Mouse (Mus musculus) urinary bladder, postnatal 14 days (tissue): ENCODE results near the gene Chst11.

Experiments used
- DNase-seq: peaks from one replicate; pipeline ENCODE4 v3.0.0; 2021; ENCODE audit warnings: low spot score

Gene Chst11

GRCm38 (mm10) chr10:83210122-83210521 is 224.8 kb downstream of the Chst11 start:
- DNase-seq = no peak

GRCm38 (mm10) chr10:83210968-83211583 is 225.8 kb downstream of the Chst11 start:
- DNase-seq = no peak

DNA sequence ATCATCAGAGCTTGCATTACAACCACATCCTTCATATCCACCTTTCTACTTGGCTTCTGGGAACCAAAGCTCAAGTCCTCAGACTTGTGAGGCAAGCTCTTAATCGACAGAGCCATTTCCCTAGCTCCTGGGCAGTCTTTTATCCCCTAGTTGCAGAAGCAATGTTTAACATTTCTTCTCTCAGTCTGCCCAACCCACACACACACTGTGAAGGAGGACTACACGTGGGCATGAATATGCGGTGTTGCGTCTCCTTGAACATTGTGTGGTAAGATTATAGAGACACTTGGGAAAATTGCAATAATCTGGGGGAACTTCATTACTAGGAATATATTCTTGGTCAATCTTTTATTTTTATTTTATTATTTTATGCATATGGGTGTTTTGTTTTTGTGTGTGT is 227.3 kb downstream of the Chst11 start:
- DNase-seq = no peak

GRCm38 (mm10) chr10:83215559-83215958 is 230.3 kb downstream of the Chst11 start:
- DNase-seq = no peak

DNA sequence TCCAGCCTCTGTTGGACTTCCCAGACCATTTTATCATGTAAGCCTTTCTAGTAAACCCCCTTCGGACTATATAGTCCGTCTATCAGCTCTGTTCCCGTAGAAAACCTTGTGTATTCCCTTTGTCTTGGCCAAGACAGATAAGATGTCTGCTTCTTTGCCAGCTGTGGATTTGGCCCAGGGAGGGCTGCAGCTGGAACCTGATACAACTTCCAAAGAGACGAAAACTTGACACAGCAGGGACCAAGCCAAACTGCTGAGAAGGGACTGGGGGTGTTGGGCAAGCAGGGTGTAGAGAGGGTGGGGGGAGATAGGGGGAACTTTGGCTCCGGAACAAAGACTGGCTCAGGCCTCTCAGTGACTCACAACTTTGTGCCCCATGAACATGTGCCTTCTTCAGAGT is 232.0 kb downstream of the Chst11 start:
- DNase-seq = peak; percentile 31

DNA sequence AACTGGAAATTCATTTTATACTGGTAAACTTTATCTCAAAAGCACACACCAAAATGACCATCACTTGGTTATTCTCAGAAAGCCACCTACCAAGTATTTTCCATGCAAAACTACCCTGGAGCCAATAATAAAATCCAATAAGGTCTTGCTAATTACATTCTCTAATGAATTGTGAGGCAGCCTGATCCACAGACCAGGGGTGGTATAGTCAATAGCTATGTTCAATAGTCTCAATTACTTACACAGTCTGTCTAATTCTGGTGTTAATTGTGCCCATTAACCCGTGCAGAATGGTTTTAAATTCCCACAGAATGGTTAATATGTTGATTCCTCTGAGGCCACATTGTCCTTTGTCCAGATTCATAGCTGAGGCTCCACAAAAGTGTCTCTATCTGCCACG is 233.5 kb downstream of the Chst11 start:
- no peak for DNase-seq

DNA sequence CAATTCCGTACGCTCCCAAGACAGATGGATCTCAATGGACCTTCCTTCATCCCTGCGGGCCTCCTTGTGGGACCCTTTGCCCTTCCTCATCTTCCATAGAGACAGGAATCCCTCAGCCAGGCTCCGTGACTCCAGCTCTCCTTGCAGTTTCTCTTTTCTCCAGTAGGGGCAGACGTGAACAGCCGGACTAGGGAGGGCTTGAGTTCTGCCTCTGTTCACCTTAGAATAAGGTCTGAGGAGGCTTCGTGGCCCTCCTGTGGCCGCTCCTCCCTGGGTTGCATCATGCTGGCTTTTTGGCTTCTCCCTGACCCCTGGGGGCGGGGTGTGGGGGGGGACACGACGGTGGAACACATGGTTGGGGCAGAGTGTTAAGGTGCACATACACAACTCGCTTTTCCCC is 234.4 kb downstream of the Chst11 start:
- peak; percentile 54 for DNase-seq

DNA sequence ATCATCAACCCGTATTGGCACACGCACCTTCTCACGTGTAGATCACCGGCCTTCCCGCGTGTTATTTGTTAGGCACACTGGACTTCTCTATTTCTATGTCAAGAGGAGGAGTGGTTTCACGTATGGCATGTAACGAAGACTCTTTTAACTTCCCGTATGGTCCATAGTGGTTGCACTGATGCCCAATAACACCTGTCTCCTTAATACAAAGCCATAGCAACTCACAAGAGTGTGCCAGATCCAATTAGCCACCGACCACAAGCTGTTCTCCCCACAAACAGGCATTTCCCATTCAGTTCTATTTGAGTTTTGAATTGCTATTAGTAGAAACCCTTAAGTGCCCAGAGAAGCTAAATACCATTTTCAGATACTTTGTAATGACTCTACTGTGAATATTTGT is 234.9 kb downstream of the Chst11 start:
- no peak for DNase-seq

DNA sequence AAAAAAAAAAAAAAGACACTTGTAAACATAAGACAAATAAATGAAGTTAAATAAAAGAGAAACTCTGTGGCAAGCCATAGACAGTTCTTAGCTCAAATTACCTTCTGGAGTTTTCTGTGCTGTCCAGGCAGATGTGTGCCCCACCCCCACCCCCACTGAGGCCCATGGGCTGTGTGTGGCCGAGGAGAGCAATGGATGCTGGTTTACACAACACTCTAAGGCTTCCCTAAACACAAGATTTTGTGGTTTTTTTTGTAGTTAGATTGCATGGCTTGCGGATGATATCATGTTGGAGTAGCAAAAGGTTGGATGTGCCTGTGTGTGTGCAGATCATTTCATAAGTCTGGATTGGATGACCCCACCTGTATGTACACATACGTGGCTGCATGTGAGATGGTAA is 235.5 kb downstream of the Chst11 start:
- DNase-seq = no peak

DNA sequence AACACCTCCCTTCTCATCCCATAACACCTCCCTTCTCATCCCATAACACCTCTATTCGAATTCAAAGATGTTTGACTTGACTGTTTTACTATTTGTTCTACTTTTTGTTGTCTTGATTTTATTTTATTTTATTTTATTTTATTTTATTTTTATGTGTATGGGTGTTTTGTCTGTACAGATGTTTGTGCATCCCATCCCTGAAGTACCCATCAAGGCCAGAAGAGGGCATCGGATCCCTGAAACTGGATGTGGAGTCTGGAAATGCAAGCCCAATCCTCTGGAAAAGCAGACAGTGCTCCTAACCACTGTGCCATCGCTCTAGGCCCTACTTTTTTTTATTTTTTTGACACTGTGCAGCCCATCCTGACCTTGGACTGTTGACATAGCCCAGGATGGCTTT is 239.7 kb downstream of the Chst11 start:
- peak; percentile 18 for DNase-seq

DNA sequence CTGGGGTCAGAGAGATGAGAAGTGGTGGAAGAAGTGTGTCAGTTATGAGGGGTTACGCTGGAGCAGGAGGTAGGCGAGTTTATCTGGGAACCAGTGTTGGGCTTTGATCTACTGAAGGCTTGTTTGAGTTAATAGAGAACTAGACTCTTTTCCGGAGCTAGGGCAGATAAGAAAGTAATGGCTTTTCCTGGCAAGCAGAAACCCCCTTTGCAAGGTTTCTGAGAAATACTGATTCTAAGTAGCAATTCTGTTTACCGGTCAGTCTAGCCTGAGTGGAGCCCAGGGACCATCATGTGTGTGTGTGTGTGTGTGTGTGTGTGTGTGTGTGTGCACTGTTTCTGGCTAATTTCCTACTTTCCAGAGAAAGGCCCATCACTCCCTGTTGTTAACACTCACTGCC is 243.3 kb downstream of the Chst11 start:
- no peak for DNase-seq

GRCm38 (mm10) chr10:83233967-83234366 is 248.7 kb downstream of the Chst11 start:
- DNase-seq = no peak

DNA sequence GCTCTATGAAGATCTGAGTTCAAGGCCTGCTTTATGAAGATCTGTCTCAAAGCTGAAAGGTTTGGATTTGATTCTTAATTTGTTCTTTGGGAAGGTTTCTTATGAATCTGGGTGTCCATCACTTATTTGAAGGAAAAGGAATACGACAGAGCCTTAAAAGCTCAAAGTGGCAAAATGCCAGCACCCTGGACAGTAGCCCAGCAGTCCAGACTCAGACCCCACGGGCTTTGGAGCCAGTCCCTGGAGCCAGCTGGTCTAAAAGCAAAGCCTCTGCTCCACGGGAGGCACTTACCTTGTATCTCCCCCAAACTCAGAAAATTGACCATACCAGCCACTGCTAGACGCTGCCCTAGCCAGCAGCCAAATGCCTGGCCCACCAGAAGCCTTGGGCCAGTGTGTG is 249.1 kb downstream of the Chst11 start:
- no peak for DNase-seq

- DNase-seq = no peak
These were observed 256.9 kb downstream of the Chst11 start for GRCm38 (mm10) chr10:83242106-83242686.

GRCm38 (mm10) chr10:83244131-83244530 is 258.8 kb downstream of the Chst11 start:
- no peak for DNase-seq
